Mouse (Mus musculus) forebrain, embryonic 12.5 days (tissue): Measurements from ENCODE around the gene Socs2. TPM values are rescaled to one million over a fixed set of nuclear protein-coding genes. Genes with fewer than 3 reads are reported as not detected.

Experiments
- ATAC-seq: fragments of 200-750 bp; cut with Nextera tagmentation; 2 replicates; pipeline ENCODE4 v1.8.0; 2017; ENCODE audit warnings: moderate TSS enrichment; ENCODE audit not compliant: low FRiP score
- H3K27ac ChIP-seq: fragments of 300-500 bp; sonication (generic); 2 replicates; pipeline ENCODE4 v1.5.1; 2016; ENCODE audit warnings: mild to moderate bottlenecking
- H3K27me3 ChIP-seq: fragments of 300-500 bp; sonication (generic); 2 replicates; pipeline ENCODE4 v1.6.1; 2016; ENCODE audit warnings: mild to moderate bottlenecking
- H3K36me3 ChIP-seq: fragments of 300-500 bp; sonication (generic); replicated peaks from 2 replicates; pipeline ENCODE4 v1.6.1; 2016; ENCODE audit warnings: mild to moderate bottlenecking
- H3K4me1 ChIP-seq: fragments of 300-500 bp; sonication (generic); 2 replicates; pipeline ENCODE4 v1.6.1; 2016
- H3K4me2 ChIP-seq: fragments of 300-500 bp; sonication (generic); 2 replicates; pipeline ENCODE4 v1.6.1; 2016; ENCODE audit warnings: mild to moderate bottlenecking, moderate library complexity
- H3K4me3 ChIP-seq: fragments of 300-500 bp; sonication (generic); replicated peaks from 2 replicates; pipeline ENCODE4 v1.5.1; 2016; ENCODE audit warnings: mild to moderate bottlenecking
- H3K9ac ChIP-seq: fragments of 300-500 bp; sonication (generic); 2 replicates; pipeline ENCODE4 v1.6.1; 2016; ENCODE audit warnings: mild to moderate bottlenecking
- H3K9me3 ChIP-seq: fragments of 300-500 bp; sonication (generic); 2 replicates; pipeline ENCODE4 v1.6.1; 2016
- WGBS: fragments of 180-500 bp; shearing (Covaris S2); methylation state at CpG from one replicate; pipeline ENCODE4 v1.1.7; 2016; 5-methylcytosine and 5-hydroxymethylcytosine counted together
- polyA plus RNA-seq: library from polyadenylated mRNA; unstranded; fragments of >200 nt; fragmentation: Nextera tagmentation; extraction: Ambion mirVana; gene quantifications from 2 replicates; pipeline ENCODE4 v1.2.1, GENCODE M21; 2016

The Socs2 gene
- polyA plus RNA-seq, 1 experiment from 2014 or later: 74.1 TPM

- no peak overlapping the region for H3K27ac ChIP-seq
- WGBS: 88% methylated on average over 18 of the region's 18 CpGs
These were observed 28.4 kb upstream of the Socs2 start for GRCm38 (mm10) chr10:95445104-95446056.

DNA sequence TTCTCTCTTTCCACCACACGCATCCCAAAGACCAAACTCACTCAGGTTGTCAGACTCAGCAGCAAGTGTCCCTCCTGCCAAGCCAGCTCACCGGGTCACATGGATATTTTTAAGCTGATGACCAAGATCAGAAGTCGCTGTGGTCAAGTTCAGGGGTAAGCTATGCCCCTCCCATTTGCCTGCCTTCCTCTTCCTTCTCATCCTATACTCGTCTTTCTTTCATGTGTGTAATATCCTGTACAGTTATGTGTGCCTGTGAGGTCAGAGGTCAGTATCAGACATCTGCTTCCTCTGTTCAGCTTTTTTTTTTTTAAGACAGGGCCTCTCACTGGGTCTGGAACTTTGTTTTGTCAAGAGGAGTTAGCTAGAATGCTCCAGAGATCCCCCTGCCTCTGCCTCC is 25.4 kb upstream of the Socs2 start:
- H3K4me1 ChIP-seq: no peaks in the 10 kb centered on the region
- H3K27ac ChIP-seq: no peak overlapping the region
- no peaks in the 10 kb centered on the region for H3K9me3 ChIP-seq
- 80% methylated on average over 4 of the region's 4 CpGs for WGBS
- H3K4me2 ChIP-seq: no peak overlapping the region
- H3K27me3 ChIP-seq: no peaks in the 10 kb centered on the region
- H3K4me3 ChIP-seq: no peak overlapping the region
- H3K9ac ChIP-seq: no peak overlapping the region
- no peak for ATAC-seq
- no peaks in the 10 kb centered on the region for H3K36me3 ChIP-seq

More at GRCm38 (mm10) chr10:95445104-95446056, 28.4 kb upstream of the Socs2 start:
- Histone ChIP-seq H3K4me2 (no peak overlapping the region), H3K4me3 (no peak overlapping the region), H3K9me3 (no peaks in the 10 kb centered on the region), H3K27me3 (no peaks in the 10 kb centered on the region), H3K4me1 (no peaks in the 10 kb centered on the region), H3K9ac (no peak overlapping the region), H3K36me3 (no peaks in the 10 kb centered on the region)
- no peak for ATAC-seq

- Histone ChIP-seq H3K9ac (no peak overlapping the region), H3K4me3 (no peak overlapping the region), H3K27ac (no peak overlapping the region), H3K4me1 (no peaks in the 10 kb centered on the region), H3K4me2 (no peak overlapping the region), H3K36me3 (no peaks in the 10 kb centered on the region), H3K27me3 (no peaks in the 10 kb centered on the region), H3K9me3 (no peaks in the 10 kb centered on the region)
- 56% methylated on average over 2 of the region's 2 CpGs for WGBS
- no peak for ATAC-seq
These were observed 23.6 kb upstream of the Socs2 start for GRCm38 (mm10) chr10:95440566-95440965.

GRCm38 (mm10) chr10:95439718-95440339 is 22.8 kb upstream of the Socs2 start:
- H3K27ac ChIP-seq: no peak overlapping the region
- H3K4me1 ChIP-seq: no peaks in the 10 kb centered on the region
- H3K27me3 ChIP-seq: no peaks in the 10 kb centered on the region
- no peak overlapping the region for H3K9ac ChIP-seq
- no peak for ATAC-seq
- no peaks in the 10 kb centered on the region for H3K36me3 ChIP-seq
- 93% methylated on average over 10 of the region's 10 CpGs for WGBS
- H3K4me2 ChIP-seq: no peak overlapping the region
- H3K4me3 ChIP-seq: no peak overlapping the region
- no peaks in the 10 kb centered on the region for H3K9me3 ChIP-seq

DNA sequence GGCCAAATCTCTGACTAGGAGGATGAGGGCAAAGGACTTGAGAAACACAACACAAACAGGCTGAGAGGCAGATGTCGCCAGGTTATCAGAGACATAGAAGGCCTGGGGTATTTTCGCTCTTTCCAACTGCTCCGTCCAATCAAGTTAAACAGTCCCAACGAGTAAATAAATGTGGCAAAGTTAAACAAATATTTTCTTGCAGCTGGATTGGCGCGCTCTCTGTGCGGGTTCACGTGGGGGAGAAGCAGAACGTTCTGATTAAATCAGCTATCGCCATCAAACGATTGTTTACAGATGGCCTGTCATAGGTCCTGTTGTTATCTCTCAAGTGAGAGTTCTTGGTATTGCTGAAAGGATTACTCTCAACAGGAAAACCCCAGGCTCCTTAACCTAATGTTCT is 22.0 kb upstream of the Socs2 start:
- Histone ChIP-seq H3K9me3 (no peaks in the 10 kb centered on the region), H3K27ac (no peak overlapping the region), H3K4me2 (no peak overlapping the region), H3K4me1 (no peaks in the 10 kb centered on the region), H3K27me3 (no peaks in the 10 kb centered on the region), H3K36me3 (no peaks in the 10 kb centered on the region), H3K9ac (no peak overlapping the region), H3K4me3 (no peak overlapping the region)
- 83% methylated on average over 11 of the region's 11 CpGs for WGBS
- no peak for ATAC-seq

DNA sequence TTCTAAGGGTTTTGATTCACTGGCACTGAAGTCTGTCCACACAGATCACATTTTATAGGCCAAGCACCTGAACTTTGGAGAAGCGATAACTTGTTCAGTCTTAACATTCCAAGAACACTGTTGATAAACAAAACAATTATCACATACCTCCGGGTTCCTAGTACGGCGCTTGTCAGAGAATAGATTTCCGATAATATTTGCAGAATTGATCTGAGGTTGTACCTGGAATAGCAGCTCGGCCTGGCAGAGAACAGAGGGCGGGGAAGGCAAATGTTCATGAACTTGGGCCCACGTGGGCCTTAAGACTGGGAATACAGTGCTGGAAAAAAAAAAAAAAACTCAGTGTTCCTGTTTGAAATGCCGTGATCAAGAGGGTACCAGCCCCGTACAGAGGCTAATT is 13.3 kb upstream of the Socs2 start:
- WGBS: 93% methylated on average over 10 of the region's 10 CpGs
- ATAC-seq: no peak
- Histone ChIP-seq H3K9ac (no peak overlapping the region), H3K36me3 (no peaks in the 10 kb centered on the region), H3K9me3 (no peaks in the 10 kb centered on the region), H3K27ac (no peak overlapping the region), H3K27me3 (no peaks in the 10 kb centered on the region), H3K4me3 (no peak overlapping the region), H3K4me1 (no peaks in the 10 kb centered on the region), H3K4me2 (no peak overlapping the region)

GRCm38 (mm10) chr10:95429111-95429510 is 12.1 kb upstream of the Socs2 start:
- Histone ChIP-seq H3K4me1 (no peaks in the 10 kb centered on the region), H3K9me3 (no peaks in the 10 kb centered on the region), H3K27me3 (no peaks in the 10 kb centered on the region), H3K4me3 (no peak overlapping the region), H3K36me3 (no peaks in the 10 kb centered on the region), H3K9ac (no peak overlapping the region), H3K27ac (no peak overlapping the region), H3K4me2 (no peak overlapping the region)
- 97% methylated on average over 1 of the region's 1 CpGs for WGBS
- ATAC-seq: no peak

- Histone ChIP-seq H3K9me3 (no peaks in the 10 kb centered on the region), H3K4me1 (no peaks in the 10 kb centered on the region), H3K36me3 (no peaks in the 10 kb centered on the region), H3K9ac (no peak overlapping the region), H3K4me2 (no peak overlapping the region), H3K27ac (no peak overlapping the region), H3K4me3 (no peak overlapping the region), H3K27me3 (no peaks in the 10 kb centered on the region)
- no peak for ATAC-seq
- WGBS: 91% methylated on average over 9 of the region's 9 CpGs
These were observed 9.5 kb upstream of the Socs2 start for GRCm38 (mm10) chr10:95426207-95427115.

GRCm38 (mm10) chr10:95422681-95423080 is 5.7 kb upstream of the Socs2 start:
- H3K4me1 ChIP-seq: peaks cover 4% of the 10 kb centered on the region; the same call in 1 of the 2 replicates
- H3K27ac ChIP-seq: no peak overlapping the region
- H3K36me3 ChIP-seq: no peaks in the 10 kb centered on the region
- no peak overlapping the region for H3K9ac ChIP-seq
- WGBS: 85% methylated on average over 5 of the region's 5 CpGs
- H3K4me2 ChIP-seq: no peak overlapping the region
- H3K9me3 ChIP-seq: no peaks in the 10 kb centered on the region
- peaks cover 6% of the 10 kb centered on the region; the same call in 1 of the 2 replicates for H3K27me3 ChIP-seq
- no peak for ATAC-seq
- no peak overlapping the region for H3K4me3 ChIP-seq

- no peak overlapping the region for H3K4me3 ChIP-seq
- no peak overlapping the region for H3K27ac ChIP-seq
- H3K36me3 ChIP-seq: no peaks in the 10 kb centered on the region
- no peak for ATAC-seq
- H3K4me2 ChIP-seq: no peak overlapping the region
- peaks cover 7% of the 10 kb centered on the region; the same call in 1 of the 2 replicates for H3K27me3 ChIP-seq
- H3K9me3 ChIP-seq: no peaks in the 10 kb centered on the region
- 71% methylated on average over 10 of the region's 10 CpGs for WGBS
- H3K9ac ChIP-seq: no peak overlapping the region
- peaks cover 15% of the 10 kb centered on the region for H3K4me1 ChIP-seq
These were observed 3.3 kb upstream of the Socs2 start for GRCm38 (mm10) chr10:95420284-95420683.

DNA sequence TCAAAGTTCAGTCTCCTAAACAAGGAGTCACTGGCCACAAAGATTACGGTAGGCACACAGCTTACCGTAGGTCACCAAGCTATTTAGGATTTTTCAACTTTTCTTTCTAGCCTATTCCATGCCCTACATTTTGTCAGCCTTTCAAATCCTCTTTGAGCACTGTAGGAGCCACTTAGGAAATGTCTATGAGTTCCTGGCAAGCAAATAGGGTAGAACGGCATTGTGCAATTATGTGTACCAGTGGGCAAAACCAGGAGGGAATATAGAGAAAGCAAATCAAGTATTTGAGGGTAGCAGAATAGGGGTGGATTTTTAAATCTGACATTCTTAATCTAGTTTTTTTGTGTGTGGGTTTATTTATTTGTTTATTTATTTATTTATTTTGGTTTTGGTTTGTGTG is 2.7 kb upstream of the Socs2 start:
- Histone ChIP-seq H3K4me3 (no peak overlapping the region), H3K9me3 (no peaks in the 10 kb centered on the region), H3K27me3 (peaks cover 9% of the 10 kb centered on the region; the same call in 1 of the 2 replicates), H3K4me1 (peaks cover 18% of the 10 kb centered on the region), H3K27ac (no peak overlapping the region), H3K4me2 (no peak overlapping the region), H3K36me3 (no peaks in the 10 kb centered on the region), H3K9ac (no peak overlapping the region)
- 99% methylated on average over 3 of the region's 3 CpGs for WGBS
- ATAC-seq: no peak

DNA sequence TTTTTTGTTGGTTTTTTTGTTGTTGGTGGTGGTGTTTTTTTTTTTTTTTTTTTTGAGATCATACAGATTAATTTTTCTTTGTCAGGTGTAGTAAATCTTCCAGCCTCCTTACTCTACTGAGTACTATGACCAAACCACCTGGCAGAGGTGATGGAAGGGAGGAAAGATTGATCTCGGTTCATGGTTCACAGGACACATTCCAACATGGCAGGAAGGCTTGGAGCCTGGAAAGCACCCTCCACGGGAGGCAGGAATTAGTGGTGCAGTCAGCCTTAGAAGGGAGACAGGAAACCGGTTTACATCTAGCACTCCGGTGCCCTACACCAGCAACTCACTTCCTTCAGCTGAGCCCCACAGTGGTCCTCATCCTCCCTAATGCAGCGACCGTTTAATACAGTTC is 1.7 kb upstream of the Socs2 start:
- Histone ChIP-seq H3K4me2 (no peak overlapping the region), H3K36me3 (no peaks in the 10 kb centered on the region), H3K9ac (no peak overlapping the region), H3K27ac (no peak overlapping the region), H3K4me3 (no peak overlapping the region), H3K9me3 (no peaks in the 10 kb centered on the region), H3K27me3 (peaks cover 16% of the 10 kb centered on the region), H3K4me1 (peaks cover 25% of the 10 kb centered on the region)
- WGBS: 67% methylated on average over 6 of the region's 6 CpGs
- ATAC-seq: no peak
